Mouse (Mus musculus): ENCODE data around the gene Arhgef16. TPM values are rescaled to one million over a fixed set of nuclear protein-coding genes. Genes with fewer than 3 reads are reported as not detected.

Gene Arhgef16
- polyA plus RNA-seq, 1 experiment: not detected

DNA sequence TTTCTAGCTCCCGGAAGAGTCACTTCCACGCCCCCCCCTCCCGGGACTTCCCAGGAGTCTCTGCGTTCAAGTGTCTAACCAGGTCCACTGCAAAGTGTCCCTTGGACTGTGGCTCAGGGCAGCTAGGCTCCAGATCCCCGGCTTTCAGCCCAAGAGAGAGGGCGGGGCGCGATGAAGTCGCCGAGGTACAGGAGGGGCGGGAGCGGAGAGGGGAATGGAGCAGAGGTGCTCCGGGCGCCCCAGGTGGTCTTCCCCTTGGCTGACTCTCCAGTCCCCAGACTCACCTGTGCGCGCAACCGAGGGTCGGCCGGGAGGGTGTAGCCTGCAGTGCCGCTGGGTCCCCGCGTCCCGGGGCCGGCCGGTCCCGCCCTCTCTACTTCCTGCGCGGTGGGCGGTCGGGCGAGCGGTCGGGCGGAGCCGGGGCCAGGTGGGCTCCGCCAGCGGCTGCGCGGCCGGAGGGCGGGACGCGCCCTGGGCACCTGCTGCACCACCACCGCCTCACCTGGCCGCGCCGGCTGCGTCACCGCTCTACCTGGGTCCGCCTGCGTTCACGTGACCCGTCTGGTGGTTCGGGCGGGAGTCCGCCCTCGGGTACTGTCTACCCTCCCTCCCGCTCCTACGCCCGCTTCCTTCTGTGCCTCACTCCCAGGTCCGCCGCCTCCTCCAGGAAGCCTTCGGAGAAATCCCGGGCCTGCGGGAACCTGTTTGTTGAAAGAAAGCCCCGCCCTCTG lies 1.8 kb downstream of the Arhgef16 start:
- peaks cover 6% of the 10 kb centered on the region for H3K4me1 ChIP-seq (ENCODE audit: control insufficient read depth, insufficient read depth, low read length)
- TF ChIP-seq CTCF (IDR thresholded peaks at IDR 0.05; ENCODE audit: insufficient read depth, low read depth, low read length): no peak
- no peak for TF ChIP-seq POLR2A (IDR thresholded peaks at IDR 0.05; ENCODE audit: insufficient read depth, low read depth, low read length)
- WGBS: 3% methylated on average over 66 of the region's 66 CpGs
- H3K27ac ChIP-seq (ENCODE audit: insufficient read depth, low read depth, low read length): no peak overlapping the region
- H3K4me3 ChIP-seq (ENCODE audit: insufficient read depth, low read depth, low read length): peak overlapping the region; percentile 29

DNA sequence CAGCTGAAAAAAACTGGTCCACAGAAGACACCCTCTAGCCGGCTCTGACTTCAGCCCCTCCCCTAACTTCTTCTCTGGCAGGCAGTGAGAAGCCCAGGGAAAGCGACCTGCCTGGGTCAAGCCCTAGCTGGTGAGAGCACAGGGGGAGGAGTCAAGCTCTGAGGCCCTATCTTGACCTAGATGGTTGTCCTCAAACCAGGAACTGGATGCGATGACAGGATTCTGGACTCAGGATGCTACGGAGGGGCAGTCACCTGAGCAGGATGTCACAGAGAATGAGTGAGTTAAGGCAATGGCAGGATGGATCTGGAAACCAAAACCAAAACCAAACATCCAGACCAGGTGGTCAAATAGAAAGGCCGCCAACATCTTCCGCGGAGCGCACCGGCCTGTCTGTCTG lies 3.7 kb downstream of the Arhgef16 start:
- Histone ChIP-seq H3K4me3 (ENCODE audit: insufficient read depth, low read depth, low read length) (no peak overlapping the region), H3K27ac (ENCODE audit: insufficient read depth, low read depth, low read length) (no peak overlapping the region), H3K4me1 (ENCODE audit: control insufficient read depth, insufficient read depth, low read length) (peaks cover 6% of the 10 kb centered on the region)
- TF ChIP-seq CTCF (IDR thresholded peaks at IDR 0.05; ENCODE audit: insufficient read depth, low read depth, low read length) (no peak), POLR2A (IDR thresholded peaks at IDR 0.05; ENCODE audit: insufficient read depth, low read depth, low read length) (no peak)
- WGBS: 72% methylated on average over 9 of the region's 9 CpGs

DNA sequence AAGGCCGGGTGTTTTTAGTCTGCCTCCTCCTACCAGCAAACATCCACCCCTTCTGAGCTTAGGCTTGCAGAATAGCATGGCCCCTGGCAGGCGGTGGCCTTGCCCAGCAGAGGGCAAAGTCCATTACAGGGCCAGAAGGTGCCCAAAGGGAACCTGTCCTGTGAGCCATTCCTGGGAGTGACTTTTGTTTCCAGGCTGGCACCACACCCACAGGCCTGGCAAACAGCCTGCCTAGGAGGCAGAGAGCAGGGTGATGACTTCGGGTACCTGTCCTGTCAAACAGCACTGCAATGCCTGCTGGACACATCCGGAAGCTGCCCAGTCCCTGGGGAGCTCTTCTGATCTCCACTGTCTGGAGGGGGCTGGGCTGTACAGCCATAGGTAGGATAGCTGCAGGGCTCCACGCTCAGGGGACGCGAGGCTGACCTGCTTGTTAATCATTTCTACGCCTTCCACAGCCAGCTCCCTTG lies 7.2 kb downstream of the Arhgef16 start:
- 85% methylated on average over 8 of the region's 8 CpGs for WGBS
- Histone ChIP-seq H3K4me1 (ENCODE audit: control insufficient read depth, insufficient read depth, low read length) (no peaks in the 10 kb centered on the region), H3K4me3 (ENCODE audit: insufficient read depth, low read depth, low read length) (no peak overlapping the region), H3K27ac (ENCODE audit: insufficient read depth, low read depth, low read length) (no peak overlapping the region)
- TF ChIP-seq CTCF (IDR thresholded peaks at IDR 0.05; ENCODE audit: insufficient read depth, low read depth, low read length) (no peak), POLR2A (IDR thresholded peaks at IDR 0.05; ENCODE audit: insufficient read depth, low read depth, low read length) (no peak)

DNA sequence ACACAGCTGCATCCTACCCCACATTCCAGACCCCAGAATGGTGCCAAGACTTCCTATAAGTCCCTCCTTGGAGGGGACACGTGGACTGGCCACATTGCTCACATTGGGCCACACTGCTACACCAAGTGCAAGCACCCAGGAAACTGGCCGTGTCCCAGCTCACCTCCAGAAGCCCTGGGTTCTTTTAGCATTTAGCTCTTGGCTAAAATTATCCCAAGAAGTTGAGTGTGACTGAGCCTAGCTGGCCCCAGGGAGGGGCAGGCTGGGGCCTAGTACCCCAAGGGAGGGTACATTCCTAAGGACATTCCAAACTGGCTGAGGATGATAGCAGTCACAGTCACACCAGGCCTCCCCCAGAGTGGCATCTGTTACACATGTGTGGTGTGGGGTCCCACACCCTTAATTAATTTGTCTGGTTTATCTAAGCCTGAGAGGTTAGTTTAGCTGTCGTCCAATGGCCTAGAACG lies 7.7 kb downstream of the Arhgef16 start:
- H3K27ac ChIP-seq (ENCODE audit: insufficient read depth, low read depth, low read length): no peak overlapping the region
- 87% methylated on average over 4 of the region's 4 CpGs for WGBS
- no peaks in the 10 kb centered on the region for H3K4me1 ChIP-seq (ENCODE audit: control insufficient read depth, insufficient read depth, low read length)
- no peak overlapping the region for H3K4me3 ChIP-seq (ENCODE audit: insufficient read depth, low read depth, low read length)
- TF ChIP-seq CTCF (IDR thresholded peaks at IDR 0.05; ENCODE audit: insufficient read depth, low read depth, low read length) (no peak), POLR2A (IDR thresholded peaks at IDR 0.05; ENCODE audit: insufficient read depth, low read depth, low read length) (no peak)

DNA sequence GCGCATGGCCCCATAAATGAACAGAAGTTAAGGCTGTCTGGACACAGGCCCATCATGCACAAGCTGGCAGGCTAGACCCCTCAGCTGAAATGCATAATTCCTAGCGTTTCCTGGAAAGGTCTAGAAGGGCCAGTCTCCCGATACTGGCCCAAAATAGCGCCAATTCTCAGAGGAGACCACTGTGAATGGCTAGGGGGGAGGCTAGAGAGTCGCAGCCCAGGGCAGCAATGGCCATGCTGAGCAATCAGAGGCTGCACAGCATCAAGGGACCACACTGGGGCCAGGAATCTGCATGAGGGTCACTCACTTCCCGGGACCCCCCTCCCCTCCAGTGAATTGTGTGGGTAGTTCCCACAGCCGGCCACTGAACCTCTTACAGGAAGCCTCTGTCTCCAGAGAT lies 17.8 kb downstream of the Arhgef16 start:
- TF ChIP-seq CTCF (IDR thresholded peaks at IDR 0.05; ENCODE audit: insufficient read depth, low read depth, low read length) (no peak), POLR2A (IDR thresholded peaks at IDR 0.05; ENCODE audit: insufficient read depth, low read depth, low read length) (no peak)
- no peak overlapping the region for H3K4me3 ChIP-seq (ENCODE audit: insufficient read depth, low read depth, low read length)
- no peak overlapping the region for H3K27ac ChIP-seq (ENCODE audit: insufficient read depth, low read depth, low read length)
- WGBS: 78% methylated on average over 7 of the region's 7 CpGs
- no peaks in the 10 kb centered on the region for H3K4me1 ChIP-seq (ENCODE audit: control insufficient read depth, insufficient read depth, low read length)

DNA sequence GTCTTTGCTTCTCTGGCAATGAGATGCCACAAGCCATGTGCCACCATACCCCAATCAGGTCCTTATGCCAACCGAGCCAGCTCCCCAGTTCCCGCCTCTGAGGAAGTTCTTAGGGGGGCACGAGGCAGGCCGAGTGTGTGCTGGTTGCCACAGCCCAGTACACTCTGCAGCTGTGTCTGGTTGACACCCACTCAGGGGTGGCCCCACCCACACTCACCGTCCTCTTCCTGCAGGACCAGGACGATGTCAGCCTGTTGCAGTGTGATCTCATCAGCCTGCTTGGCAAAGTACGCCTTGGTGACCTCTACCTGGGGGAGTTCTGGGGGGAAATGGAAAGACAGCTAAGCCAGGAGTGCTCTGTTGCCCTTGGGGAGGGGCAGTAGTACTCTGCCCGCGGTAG lies 22.0 kb downstream of the Arhgef16 start:
- no peaks in the 10 kb centered on the region for H3K4me1 ChIP-seq (ENCODE audit: control insufficient read depth, insufficient read depth, low read length)
- no peak overlapping the region for H3K27ac ChIP-seq (ENCODE audit: insufficient read depth, low read depth, low read length)
- TF ChIP-seq POLR2A (IDR thresholded peaks at IDR 0.05; ENCODE audit: insufficient read depth, low read depth, low read length): no peak
- TF ChIP-seq CTCF (IDR thresholded peaks at IDR 0.05; ENCODE audit: insufficient read depth, low read depth, low read length): no peak
- no peak overlapping the region for H3K4me3 ChIP-seq (ENCODE audit: insufficient read depth, low read depth, low read length)
- WGBS: 64% methylated on average over 9 of the region's 9 CpGs

DNA sequence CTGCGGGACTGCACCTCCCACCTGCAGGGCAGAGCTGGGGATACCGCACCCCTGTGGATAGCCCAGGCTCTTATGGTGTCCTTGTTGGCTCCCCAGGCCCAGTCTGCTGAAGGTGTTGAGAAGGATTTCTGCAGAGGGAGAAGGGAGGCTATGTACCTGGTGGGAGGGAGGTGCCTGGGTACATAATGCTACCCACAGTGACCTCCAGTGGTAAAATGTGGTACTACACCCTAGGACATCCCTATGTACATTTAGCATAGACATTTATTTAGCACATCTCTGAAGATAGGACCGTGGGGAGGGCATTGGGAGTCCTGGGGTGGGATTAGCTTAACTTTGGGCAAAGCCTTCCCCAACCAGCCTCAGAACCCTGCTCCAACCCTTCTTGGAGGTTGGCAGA lies 28.5 kb downstream of the Arhgef16 start:
- Histone ChIP-seq H3K4me3 (ENCODE audit: insufficient read depth, low read depth, low read length) (no peak overlapping the region), H3K4me1 (ENCODE audit: control insufficient read depth, insufficient read depth, low read length) (0 out of 2 replicates have a peak, but pooled peaks cover 5% of the 10 kb centered on the region), H3K27ac (ENCODE audit: insufficient read depth, low read depth, low read length) (no peak overlapping the region)
- WGBS: 49% methylated on average over 3 of the region's 3 CpGs
- TF ChIP-seq CTCF (IDR thresholded peaks at IDR 0.05; ENCODE audit: insufficient read depth, low read depth, low read length) (peak; percentile 28; the same call in 1 of the 2 replicates), POLR2A (IDR thresholded peaks at IDR 0.05; ENCODE audit: insufficient read depth, low read depth, low read length) (no peak)

DNA sequence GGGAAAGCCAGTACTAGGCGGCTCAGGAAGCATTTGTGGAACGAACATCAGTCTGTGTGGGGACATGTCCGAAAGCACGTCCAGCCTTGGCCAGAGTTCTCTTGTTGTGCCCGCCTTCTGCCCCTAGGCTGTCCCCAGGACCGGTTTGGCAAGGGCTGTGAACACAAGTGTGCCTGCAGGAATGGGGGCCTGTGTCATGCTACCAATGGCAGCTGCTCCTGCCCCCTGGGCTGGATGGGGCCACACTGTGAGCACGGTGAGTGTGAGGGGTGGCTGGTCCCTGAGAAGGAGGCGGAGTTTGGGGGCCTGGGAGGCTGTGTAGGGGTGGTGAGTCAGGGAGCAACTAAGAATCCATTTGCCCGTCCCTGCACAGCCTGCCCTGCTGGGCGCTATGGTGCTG lies 32.0 kb downstream of the Arhgef16 start:
- WGBS: 55% methylated on average over 10 of the region's 10 CpGs
- Histone ChIP-seq H3K4me3 (ENCODE audit: insufficient read depth, low read depth, low read length) (no peak overlapping the region), H3K4me1 (ENCODE audit: control insufficient read depth, insufficient read depth, low read length) (0 out of 2 replicates have a peak, but pooled peaks cover 5% of the 10 kb centered on the region), H3K27ac (ENCODE audit: insufficient read depth, low read depth, low read length) (no peak overlapping the region)
- no peak for TF ChIP-seq CTCF (IDR thresholded peaks at IDR 0.05; ENCODE audit: insufficient read depth, low read depth, low read length)
- no peak for TF ChIP-seq POLR2A (IDR thresholded peaks at IDR 0.05; ENCODE audit: insufficient read depth, low read depth, low read length)

DNA sequence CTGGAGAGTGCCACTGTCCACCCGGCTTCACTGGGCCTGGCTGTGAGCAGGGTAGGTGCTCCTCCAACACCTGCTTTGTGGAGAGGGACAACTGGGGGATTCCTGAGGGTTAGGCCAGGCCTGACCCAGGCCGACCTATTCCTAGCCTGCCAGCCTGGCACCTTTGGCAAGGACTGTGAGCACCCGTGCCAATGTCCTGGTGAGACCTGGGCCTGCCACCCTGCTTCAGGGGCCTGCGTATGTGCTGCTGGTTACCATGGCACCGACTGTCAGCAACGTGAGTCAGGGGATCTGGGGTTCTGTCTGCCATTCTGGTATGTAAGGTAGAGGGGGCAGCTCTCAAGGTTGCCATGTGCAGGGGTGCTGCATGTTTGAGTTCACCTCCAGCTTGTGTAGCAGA lies 34.0 kb downstream of the Arhgef16 start:
- Histone ChIP-seq H3K4me3 (ENCODE audit: insufficient read depth, low read depth, low read length) (no peak overlapping the region), H3K4me1 (ENCODE audit: control insufficient read depth, insufficient read depth, low read length) (0 out of 2 replicates have a peak, but pooled peaks cover 5% of the 10 kb centered on the region), H3K27ac (ENCODE audit: insufficient read depth, low read depth, low read length) (no peak overlapping the region)
- TF ChIP-seq CTCF (IDR thresholded peaks at IDR 0.05; ENCODE audit: insufficient read depth, low read depth, low read length): no peak
- no peak for TF ChIP-seq POLR2A (IDR thresholded peaks at IDR 0.05; ENCODE audit: insufficient read depth, low read depth, low read length)
- WGBS: 86% methylated on average over 6 of the region's 6 CpGs
